Mouse (Mus musculus) spleen, postnatal 36 days (tissue): ENCODE results near the gene Gpr19.

Experiments
- DNase-seq, 2 experiments: peaks; one replicate each; pipeline ENCODE4 v3.0.0; 2022; ENCODE audit warnings: low spot score in 2 of 2, mixed read lengths in 1 of 2

Gene Gpr19

GRCm38 (mm10) chr6:134898095-134898965 lies at the start of gene Gpr19:
TSS of gene Gpr19 (minus strand) at chr6:134898578.
- DNase-seq: peak; percentile 78 to 81

GRCm38 (mm10) chr6:134947311-134948087 lies 49.1 kb upstream of the Gpr19 start:
- DNase-seq: peak; percentile 47 to 75

- no peak for DNase-seq
These were observed 48.5 kb upstream of the Gpr19 start for GRCm38 (mm10) chr6:134946858-134947257.

- DNase-seq: no peak
These were observed 47.7 kb upstream of the Gpr19 start for GRCm38 (mm10) chr6:134946054-134946453.

- DNase-seq: no peak
These were observed 45.5 kb upstream of the Gpr19 start for GRCm38 (mm10) chr6:134943759-134944407.

- DNase-seq: no peak
These were observed 41.4 kb upstream of the Gpr19 start for GRCm38 (mm10) chr6:134939781-134940180.

- no peak for DNase-seq
These were observed 35.9 kb upstream of the Gpr19 start for GRCm38 (mm10) chr6:134934305-134934704.

- DNase-seq: no peak
These were observed 34.8 kb upstream of the Gpr19 start for GRCm38 (mm10) chr6:134933207-134933558.

GRCm38 (mm10) chr6:134932486-134933206 lies 34.3 kb upstream of the Gpr19 start:
- DNase-seq: no peak

- DNase-seq: no peak
These were observed 32.8 kb upstream of the Gpr19 start for GRCm38 (mm10) chr6:134931146-134931545.

GRCm38 (mm10) chr6:134930383-134930782 lies 32.0 kb upstream of the Gpr19 start:
- DNase-seq: no peak

GRCm38 (mm10) chr6:134929926-134930325 lies 31.5 kb upstream of the Gpr19 start:
- no peak for DNase-seq

GRCm38 (mm10) chr6:134928889-134929310 lies 30.5 kb upstream of the Gpr19 start:
- DNase-seq: peak in 1 of 2 experiments; percentile 32

GRCm38 (mm10) chr6:134928096-134928888 lies 29.9 kb upstream of the Gpr19 start:
- peak; percentile 89 to 92 for DNase-seq

GRCm38 (mm10) chr6:134927595-134928095 lies 29.3 kb upstream of the Gpr19 start:
- DNase-seq: no peak

- peak; percentile 60 to 68 for DNase-seq
These were observed 28.6 kb upstream of the Gpr19 start for GRCm38 (mm10) chr6:134926803-134927594.

- DNase-seq: no peak
These were observed 27.9 kb upstream of the Gpr19 start for GRCm38 (mm10) chr6:134926338-134926705.

GRCm38 (mm10) chr6:134925673-134926337 lies 27.4 kb upstream of the Gpr19 start:
- DNase-seq: no peak

GRCm38 (mm10) chr6:134924262-134924661 lies 25.9 kb upstream of the Gpr19 start:
- DNase-seq: no peak
